Mouse (Mus musculus): ENCODE data around the gene Stra8. TPM values are rescaled to one million over a fixed set of nuclear protein-coding genes. Genes with fewer than 3 reads are reported as not detected.

Gene Stra8
- total RNA-seq, 1 experiment from 2014 or later = not detected

DNA sequence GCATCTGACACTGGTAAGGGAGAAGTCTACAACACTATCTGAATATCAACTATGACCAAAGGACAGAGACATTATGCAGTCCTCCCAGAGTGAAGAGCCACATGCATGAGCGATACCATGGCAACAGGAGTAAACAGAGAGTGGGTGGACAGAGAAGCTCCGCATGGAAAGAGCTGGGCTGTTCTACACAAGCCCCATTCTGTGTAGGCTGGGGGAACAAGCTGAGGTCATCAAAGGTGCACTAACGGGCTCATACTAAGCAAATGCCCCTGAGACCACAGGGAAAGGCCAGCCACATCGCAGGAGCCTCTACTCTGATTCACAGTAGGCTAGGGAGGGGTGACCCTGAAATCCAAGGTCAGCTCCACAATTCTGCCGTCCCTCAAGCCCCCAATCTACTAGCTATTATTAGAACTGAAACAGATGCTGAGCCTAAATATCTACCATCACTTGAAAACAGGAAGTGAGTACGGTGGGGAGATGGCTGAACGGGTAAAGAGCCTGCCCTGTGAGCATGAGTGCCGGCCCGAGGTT is 18.0 kb upstream of the Stra8 start:
- peak; percentile 50 for ATAC-seq (replicated peaks; ENCODE audit: low read depth, poor library complexity, severe bottlenecking)

DNA sequence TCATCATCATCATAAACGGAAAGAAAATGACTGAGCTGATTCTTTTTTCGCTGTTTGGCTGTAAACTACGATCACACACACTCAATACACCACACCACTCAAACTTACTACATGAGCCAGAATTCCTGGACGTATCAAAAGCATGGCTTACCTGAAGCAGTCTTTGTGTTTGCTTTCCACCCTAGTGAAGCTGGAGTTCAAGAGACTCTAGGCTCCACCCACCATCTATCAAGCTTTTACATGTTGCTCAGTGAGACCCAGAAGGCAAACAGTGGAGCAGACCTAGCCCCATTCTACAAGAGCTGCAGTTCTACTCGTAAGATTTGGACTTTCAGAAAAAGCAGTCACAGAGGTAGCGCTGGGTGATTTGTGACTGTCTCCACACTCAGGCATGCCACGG is 17.4 kb upstream of the Stra8 start:
- no peak for ATAC-seq (replicated peaks; ENCODE audit: low read depth, poor library complexity, severe bottlenecking)

DNA sequence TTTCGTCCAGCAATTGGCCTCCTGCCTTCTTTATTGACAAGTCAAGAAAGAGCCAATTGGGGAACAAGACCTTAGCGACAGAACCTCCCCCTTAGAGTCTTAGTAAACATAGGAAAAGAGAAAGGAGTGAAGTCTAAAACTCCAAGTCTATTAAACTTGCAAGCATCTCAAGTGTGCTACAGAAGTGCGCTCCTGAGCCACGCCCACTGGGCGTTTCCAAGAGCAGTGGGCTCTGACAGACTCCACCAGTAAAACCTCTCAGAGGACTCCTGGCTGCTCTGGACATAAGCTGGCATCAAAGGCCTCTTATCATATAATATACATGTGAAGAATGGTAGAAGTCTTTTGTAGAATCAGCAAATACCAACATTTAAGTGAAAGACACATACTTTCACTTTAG is 16.5 kb upstream of the Stra8 start:
- no peak for ATAC-seq (replicated peaks; ENCODE audit: low read depth, poor library complexity, severe bottlenecking)

DNA sequence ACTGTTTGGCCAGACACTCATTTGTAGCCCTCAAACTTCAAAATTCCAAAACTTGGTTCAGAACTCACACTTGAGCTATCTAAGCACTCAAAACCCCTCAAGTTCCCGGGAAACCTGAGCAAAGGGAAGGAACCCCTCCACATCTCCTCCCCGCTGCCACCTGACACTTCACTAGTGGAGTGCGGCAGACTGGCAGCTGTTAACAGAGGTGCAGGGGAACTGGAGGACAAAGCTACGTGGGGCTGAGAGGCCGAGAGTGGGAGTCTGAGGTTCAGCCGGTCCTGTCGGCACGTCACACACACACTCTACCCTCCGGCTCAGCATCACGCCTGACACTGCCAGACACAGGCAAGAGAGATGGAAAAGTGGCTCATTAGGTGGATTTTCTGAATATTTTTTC is 16.1 kb upstream of the Stra8 start:
- ATAC-seq (replicated peaks; ENCODE audit: low read depth, poor library complexity, severe bottlenecking) = no peak

DNA sequence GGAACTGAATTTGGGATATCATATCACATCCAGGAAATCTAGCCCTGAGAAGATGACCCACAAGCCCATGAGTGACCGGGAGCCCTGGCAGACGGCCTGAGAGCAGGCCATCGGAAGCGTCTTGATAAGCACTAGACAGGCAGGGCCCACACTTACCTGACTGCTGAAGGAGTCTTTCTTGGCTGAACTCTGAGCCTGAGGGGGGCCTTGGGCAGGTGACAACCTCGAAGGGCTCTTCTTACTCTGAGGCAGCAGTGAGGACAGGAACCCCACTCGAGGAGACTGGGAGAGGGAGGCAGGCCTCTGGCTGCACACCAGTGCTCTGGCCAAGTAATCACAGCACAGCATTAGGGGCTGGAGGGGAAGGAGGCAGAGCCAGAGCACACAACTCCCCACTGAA is 15.6 kb upstream of the Stra8 start:
- no peak for ATAC-seq (replicated peaks; ENCODE audit: low read depth, poor library complexity, severe bottlenecking)

DNA sequence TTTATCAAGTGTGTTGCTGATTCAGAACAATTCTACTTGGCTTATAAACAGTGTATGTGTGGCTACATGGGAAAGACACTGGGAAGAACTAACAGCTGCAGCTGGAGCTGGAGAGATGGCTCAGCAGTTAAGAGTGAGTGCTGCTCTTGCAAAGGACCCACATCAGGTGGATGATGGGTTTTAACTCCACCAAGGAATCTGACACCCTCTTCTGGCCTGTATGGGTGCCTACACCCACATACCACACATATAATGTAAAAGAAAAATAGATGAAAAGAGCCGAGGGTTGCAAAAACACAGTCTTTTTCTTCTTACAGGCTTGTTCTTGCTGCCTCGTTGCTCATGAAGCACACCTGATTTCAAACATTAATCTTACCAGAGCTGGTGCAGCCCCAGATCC is 13.8 kb upstream of the Stra8 start:
- ATAC-seq (replicated peaks; ENCODE audit: low read depth, poor library complexity, severe bottlenecking) = no peak

DNA sequence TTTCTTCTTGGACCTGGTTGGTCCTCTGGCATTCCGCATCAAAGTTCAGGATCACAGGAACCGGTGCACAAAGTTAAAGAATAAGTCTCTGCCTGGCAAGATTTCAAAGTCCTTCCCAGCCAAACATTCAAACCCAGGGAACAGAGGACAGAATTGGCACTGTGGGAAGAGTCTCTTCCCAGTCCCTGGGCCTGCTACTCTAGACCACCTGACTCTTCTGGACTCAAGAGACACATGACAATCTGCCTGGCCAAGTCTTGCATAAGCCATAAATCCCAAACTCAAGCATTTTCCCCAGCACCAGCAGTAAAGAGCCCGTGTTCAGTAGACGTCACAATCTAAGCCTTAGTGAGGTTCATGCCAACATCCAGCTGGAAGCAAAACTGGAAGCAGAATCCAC is 13.3 kb upstream of the Stra8 start:
- ATAC-seq (replicated peaks; ENCODE audit: low read depth, poor library complexity, severe bottlenecking) = no peak

DNA sequence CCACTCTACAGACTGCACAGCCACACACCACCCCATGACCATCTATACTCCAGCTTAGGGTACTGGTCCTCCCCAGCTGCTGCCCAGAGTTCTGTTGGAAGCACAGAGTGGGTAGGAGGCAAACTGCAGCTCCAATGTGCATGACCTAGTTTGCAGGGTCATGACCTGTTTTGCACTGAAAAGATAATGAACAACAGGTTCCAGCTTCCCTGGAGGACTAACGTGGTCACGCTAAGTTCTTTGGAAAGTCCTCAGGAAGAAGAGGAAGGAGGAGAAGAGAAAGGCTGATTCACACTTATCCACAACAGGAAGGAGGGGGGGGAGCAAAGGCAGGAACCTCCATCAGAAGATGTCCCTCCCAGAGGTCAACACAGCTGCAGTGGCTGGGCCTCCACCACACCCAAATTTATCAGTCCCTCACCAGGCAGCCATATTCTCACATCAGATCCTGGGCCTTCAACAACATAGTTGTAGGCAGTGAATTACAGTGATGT is 12.8 kb upstream of the Stra8 start:
- no peak for ATAC-seq (replicated peaks; ENCODE audit: low read depth, poor library complexity, severe bottlenecking)

DNA sequence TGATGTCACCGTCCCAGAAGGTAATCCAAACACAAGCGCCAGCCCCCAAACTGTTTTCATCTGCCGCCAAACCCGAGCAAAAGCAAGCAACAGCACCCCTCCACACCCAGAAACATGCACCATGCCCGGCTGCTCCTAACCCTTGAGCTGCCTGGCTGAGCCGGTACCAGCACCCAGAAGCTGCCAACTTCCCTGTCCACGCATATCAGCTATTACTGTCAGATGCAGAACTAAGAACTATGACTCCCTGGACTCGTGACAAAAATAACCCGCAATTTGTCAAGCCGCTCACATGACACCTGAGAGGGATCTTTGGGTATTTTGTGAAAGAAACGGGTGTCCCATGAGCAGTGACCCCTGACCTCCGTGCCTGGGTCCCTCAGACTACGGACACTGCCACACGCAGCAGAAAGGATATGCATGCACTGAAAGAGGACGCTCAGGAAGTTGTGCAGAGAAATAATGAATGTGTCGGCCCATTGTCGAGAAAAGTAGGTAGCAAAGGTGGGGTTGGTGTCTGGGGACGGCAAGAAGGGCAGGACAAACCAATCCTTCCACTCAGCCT is 12.2 kb upstream of the Stra8 start:
- no peak for ATAC-seq (replicated peaks; ENCODE audit: low read depth, poor library complexity, severe bottlenecking)

DNA sequence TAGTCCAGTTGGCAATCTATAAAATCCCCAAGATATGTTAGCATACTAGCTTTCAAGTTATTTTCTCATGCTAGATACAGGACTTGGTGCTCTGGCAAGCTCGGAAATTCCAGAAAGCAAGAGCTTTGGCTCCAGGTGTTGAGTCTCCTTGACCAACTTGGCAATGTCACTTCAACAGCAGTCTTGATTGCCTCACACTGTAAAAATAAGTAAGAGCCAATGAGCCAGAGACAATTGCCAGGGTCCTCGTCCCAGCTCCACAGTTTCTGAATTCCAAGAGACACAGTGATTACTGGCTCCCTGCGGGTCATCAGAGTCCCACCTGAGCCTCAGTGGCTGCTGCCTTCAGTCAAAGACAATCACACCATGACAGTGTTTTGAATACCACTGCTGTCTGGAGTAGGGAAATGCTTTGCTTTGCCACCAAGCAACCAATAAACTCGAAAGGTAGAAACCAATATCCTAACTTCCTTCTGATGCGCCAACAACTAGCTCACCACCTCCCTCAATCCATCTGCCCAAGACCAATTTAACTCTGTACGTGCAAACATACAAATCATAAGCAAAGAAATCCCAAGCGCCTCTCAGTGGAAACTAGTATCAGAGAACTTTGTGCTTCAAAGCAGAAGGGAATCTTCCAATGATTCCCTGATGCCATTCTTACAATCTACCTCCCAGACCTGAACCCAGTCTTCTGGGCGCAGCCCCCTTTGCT is 10.2 kb upstream of the Stra8 start:
- ATAC-seq (replicated peaks; ENCODE audit: low read depth, poor library complexity, severe bottlenecking) = no peak

DNA sequence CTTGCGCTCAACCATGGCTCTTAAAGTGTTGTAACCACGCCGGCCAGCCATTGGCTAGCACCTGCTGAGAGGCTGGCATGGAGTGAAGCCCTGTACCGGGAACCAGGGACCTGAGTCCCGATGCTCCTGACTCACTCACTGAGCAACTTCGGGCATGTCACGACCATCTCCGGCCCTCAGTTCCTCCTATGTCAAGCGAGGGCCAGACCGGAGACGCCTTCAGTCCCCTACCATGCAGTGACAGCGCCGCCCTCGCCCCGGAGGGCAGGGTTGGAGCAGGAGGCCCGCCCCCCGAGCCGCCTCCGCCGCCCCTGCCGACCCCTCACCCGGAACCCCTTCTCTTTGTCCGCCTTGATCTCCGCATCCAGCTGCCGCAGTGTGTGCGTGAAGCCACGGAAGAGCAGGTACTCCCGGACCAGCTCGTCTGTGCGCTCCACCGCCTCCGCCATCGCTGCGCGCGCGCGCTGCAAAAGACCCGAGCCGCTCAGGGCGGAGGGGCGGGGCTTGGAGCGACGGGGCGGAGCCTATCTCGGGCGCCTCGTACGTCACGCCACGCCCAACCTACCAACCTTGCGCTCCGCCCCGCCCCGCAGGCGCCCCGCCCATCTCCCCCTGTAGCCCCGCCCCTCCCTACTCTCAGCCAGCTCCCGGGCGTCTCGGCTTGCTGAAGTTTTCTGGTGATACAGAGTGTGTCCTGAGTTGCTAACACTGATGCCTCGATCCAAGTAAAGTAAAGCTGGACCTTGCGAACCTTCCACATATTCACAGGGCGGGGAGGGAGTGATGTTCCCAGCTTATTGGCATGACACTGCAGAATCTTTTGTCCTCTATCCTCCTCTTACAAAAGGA is 9.4 kb upstream of the Stra8 start, which contains the start of gene Wdr91:
Wdr91 (minus strand) TSS at position 506 of the 849 bp plus-strand sequence.
- peak; percentile 80 for ATAC-seq (replicated peaks; ENCODE audit: low read depth, poor library complexity, severe bottlenecking)

DNA sequence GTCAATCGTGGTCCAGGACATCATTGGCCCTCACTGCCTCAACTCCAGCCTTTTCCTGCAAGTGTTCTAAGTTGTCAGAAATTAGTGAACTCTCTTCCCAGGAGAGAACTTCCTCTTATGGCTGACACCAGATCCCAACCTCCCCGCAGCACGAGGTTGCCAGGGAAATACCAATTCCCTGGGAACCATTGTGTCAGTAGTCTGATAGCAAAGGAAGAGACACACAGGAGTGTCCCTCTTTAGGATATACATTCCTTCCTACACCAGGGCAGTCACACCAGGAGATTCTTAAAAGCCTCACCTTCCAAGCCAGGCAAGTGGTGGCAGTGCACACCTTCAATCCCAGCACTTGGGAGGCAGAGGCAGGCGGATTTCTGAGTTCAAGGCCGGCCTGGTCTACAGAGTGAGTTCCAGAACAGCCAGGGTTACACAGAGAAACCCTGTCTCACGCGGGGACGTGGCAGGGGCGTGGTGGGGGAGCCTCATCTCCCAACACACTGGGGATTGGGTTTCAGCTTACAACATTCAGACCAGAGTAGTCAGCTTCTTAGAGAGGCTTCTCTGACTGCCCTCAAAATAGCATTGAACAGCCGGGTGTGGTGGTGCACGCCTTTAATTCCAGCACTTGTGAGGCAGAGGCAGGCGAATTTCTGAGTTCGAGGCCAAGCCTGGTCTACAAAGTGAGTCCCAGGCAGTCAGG is 6.5 kb upstream of the Stra8 start:
- no peak for ATAC-seq (replicated peaks; ENCODE audit: low read depth, poor library complexity, severe bottlenecking)

DNA sequence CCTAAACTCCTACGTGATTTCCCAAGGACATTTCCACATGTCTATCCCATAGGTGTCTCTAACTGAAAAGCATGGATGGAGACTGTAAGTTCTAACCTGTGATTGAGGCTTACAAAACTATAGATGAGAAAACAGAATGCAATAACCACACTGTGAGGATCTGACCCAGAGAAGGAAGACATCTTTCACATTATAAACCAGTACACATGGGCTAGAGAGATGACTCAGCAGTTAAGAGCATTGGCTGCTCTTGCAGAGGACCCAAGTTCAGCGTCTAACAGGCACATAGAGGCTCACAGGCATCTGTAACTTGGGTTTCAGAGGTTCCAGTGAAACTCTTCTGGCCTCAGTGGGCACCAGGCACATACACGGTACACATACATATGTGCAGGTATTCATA is 5.5 kb upstream of the Stra8 start:
- no peak for ATAC-seq (replicated peaks; ENCODE audit: low read depth, poor library complexity, severe bottlenecking)

DNA sequence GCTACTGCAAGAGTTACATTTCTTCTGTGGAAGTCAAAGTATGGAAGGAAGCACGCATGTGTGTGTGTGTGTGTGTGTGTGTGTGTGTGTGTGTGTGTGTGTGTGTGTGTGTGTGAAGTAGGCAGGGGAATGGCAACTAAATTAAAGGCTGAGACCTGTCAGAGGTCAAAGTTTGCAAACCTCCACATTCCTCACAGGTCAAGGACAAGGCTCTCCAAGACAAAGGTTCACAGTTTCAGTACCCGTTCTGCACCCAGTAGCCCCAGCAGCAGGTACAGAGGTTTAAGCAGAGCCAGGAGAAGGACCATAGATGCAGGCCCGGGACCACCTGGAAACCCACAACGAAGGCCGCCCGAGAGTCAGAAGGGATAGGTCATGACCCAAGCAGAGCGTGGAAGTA is 817 bp upstream of the Stra8 start:
- no peak for ATAC-seq (replicated peaks; ENCODE audit: low read depth, poor library complexity, severe bottlenecking)

DNA sequence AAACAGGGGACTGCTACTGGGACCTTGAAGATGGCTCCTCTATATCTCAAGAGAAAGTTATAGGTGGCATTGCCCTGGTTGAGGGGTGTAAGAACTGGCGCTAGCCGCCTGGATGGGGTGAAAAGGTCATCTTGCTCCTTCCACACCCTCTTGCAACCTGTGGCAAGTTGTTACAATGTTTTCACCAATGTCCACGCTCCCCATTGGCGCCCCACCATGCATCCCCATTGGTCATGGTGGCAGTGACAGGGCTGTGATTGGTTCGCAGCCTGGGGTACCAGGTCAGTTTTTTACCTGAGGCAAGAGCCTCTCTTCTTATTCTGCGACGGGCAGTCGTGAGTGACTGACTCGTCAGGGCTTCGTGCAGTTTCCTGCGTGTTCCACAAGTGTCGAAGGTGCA is 668 bp downstream of the Stra8 start:
- no peak for ATAC-seq (replicated peaks; ENCODE audit: low read depth, poor library complexity, severe bottlenecking)

DNA sequence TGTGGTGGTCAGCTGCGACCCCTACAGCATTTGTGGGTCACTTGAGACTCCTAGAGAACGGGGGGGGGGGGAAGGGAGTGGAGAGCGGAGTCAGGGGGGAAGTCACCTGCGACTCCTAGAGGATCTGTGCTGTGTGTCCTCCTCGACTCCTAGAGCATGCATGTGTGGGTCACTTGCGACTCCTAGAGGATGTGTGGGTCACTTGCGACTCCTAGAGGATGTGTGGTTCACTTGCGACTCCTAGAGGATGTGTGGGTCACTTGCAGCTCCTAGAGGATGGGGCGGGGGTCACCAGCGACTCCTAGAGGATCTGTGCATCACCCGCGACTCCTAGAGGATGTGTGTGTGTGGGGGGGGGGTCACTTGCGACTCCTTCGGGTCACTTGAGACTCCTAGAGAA is 2.0 kb downstream of the Stra8 start:
- peak; percentile 97 for ATAC-seq (replicated peaks; ENCODE audit: low read depth, poor library complexity, severe bottlenecking)

DNA sequence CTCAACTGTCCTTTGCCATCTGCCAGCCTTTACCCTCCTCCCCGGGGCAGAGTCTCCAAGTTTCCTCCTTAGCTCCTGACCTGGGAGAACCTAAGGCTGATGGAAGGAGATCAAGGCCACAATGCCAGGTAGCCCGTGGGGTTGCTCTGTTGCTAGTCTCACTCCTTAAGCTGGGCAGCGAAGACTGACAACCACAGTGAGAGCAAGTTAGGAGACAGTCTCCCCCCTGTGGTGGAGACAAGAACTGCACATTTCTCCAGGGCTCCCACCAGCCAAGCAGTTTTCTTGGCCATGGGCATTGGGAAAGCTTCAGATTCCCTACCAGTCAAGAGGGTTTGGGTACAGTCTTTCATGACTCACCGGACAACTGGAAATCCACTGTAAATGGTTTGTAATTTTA is 7.2 kb downstream of the Stra8 start:
- peak; percentile 96 for ATAC-seq (replicated peaks; ENCODE audit: low read depth, poor library complexity, severe bottlenecking)

DNA sequence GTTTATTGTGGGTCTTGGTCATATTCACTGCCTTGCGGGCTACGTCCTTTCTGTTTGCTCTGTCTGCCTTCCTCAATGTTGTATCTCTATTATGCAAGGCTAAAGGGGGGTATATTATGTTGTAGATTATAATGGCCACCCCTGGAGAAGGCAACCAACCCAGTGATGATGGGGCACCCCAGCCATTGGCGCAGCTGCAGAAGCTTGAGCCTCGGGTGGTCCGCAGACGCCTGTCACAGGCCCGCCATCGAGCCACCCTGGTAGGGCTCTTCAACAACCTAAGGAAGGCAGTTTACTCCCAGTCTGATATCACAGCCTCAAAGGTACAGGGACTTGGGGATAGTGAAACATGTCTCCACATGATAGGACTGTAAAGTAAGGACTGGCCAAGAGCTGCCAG is 7.6 kb downstream of the Stra8 start:
- no peak for ATAC-seq (replicated peaks; ENCODE audit: low read depth, poor library complexity, severe bottlenecking)

DNA sequence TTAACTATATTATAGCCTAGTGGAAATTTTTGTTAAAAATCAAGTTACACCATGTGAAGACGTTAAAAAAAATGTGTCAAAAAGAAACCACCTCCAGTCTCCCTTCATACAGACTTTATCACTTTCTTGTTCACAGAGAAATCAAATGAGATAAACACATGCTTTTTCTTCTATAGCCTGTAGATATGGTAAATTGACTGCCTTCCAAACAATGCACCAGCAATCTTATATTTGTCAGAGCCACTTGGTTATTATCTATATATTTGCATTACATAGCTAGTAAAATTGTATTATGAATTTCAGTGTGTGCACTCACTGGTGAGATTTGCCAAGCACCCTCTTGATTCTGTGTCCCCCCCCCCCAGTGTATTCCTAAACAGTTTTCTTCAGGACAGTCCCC is 12.7 kb downstream of the Stra8 start:
- no peak for ATAC-seq (replicated peaks; ENCODE audit: low read depth, poor library complexity, severe bottlenecking)

DNA sequence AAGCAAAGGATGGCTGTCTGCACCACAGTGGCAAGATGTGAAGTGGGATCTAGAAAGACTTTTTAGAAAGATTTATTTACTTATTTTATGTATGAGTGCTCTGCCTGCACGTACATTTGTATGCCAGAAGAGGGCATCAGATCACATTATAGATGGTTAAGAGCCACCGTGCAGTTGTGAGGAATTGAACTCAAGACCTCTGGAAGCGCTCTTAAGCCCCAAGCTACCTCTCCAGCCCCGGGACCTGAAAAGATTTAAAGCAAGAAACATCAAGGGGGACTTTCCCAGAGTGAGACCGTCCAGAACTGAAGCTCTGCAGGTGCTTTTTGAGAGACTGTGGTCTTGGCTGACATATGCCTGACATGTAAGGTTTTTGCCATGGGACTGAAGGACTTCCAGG is 16.8 kb downstream of the Stra8 start:
- no peak for ATAC-seq (replicated peaks; ENCODE audit: low read depth, poor library complexity, severe bottlenecking)
